Mouse (Mus musculus) heart, adult 2 months (tissue): ENCODE measurements around the gene Vps13c.

Source experiments
- CTCF ChIP-seq: fragments of 200-600 bp; IDR thresholded peaks from 2 replicates; pipeline ENCODE4 v1.8.1; 2022; ENCODE audit warnings: antibody characterized with exemption, mild to moderate bottlenecking, moderate library complexity
- EP300 ChIP-seq: fragments of 200-500 bp; IDR thresholded peaks from 2 replicates; pipeline ENCODE4 v1.6.1; 2011; ENCODE audit warnings: low read depth, low read length, control low read depth; ENCODE audit not compliant: insufficient read depth
- POLR2A ChIP-seq: fragments of 200-500 bp; IDR thresholded peaks from 2 replicates; pipeline ENCODE4 v1.6.1; 2011; ENCODE audit warnings: mild to moderate bottlenecking, low read depth, low read length, control low read depth; ENCODE audit not compliant: insufficient read depth

DNA sequence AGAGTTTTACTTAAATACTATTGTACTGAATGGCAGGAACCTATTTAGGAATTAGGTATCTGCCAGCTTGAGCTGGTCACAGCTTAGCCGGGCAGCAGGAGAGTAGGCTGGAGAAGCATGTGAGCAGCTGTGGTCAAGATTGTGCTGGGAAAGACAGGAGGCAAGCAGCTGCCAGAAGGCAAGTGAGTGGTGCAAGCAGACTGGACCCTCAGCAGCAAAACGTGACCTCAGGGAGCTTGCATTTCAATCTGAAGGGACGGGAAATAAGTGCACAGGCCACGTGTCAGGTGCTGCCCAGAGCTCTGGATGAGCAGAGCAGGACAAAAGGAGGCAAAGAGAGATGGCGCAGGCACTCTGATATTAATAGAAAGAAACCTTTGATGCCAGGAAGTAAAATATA lies 60.2 kb downstream of the Vps13c start:
- TF ChIP-seq POLR2A: no peak
- TF ChIP-seq CTCF: no peak
- no peak for TF ChIP-seq EP300
